Mouse (Mus musculus) lung, postnatal 0 days (tissue): ENCODE measurements around the gene Cd244a.

ENCODE experiments used
- CTCF ChIP-seq: IDR thresholded peaks from 2 replicates; pipeline ENCODE4 v1.5.1; 2016; ENCODE audit warnings: antibody characterized with exemption, mild to moderate bottlenecking
- EP300 ChIP-seq: IDR thresholded peaks from 2 replicates; pipeline ENCODE4 v1.6.1; 2016; ENCODE audit warnings: antibody characterized with exemption, mild to moderate bottlenecking, control low read depth

DNA sequence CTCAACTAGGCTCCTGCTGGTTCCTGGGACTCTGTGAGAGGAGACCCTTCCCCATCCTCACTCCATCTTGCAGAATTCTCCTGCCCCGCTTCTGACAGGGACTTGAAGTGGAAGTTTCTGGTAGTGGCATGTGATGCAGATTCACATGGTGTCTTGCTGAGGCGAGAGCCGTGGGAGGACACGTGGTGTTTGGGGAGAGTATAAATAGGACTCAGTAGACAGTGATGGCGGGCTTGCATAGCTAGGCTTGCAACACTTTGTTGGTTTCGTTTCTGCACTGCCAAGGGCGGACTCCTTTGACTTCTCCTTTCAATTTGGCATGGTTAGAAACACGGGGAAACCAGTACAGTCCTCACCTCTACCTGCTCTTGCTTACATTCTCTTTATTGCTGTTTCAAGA lies 60.0 kb downstream of the Cd244a start:
- TF ChIP-seq CTCF: no peak
- no peak for TF ChIP-seq EP300
